Mouse (Mus musculus) ES-Bruce4 (cell line): ENCODE measurements around the gene Acat2. TPM values are rescaled to one million over a fixed set of nuclear protein-coding genes. Genes with fewer than 3 reads are reported as not detected.

ENCODE experiments used
- H3K27ac ChIP-seq: 2 replicates; pipeline ENCODE4 v1.5.1; 2012; ENCODE audit warnings: low read length, inconsistent platforms; ENCODE audit not compliant: insufficient read depth
- H3K27me3 ChIP-seq: 2 replicates; pipeline ENCODE4 v1.6.1; 2012; ENCODE audit warnings: mild to moderate bottlenecking, low read length, inconsistent platforms; ENCODE audit not compliant: control insufficient read depth, poor library complexity, insufficient read depth, severe bottlenecking
- H3K36me3 ChIP-seq: 2 replicates; pipeline ENCODE4 v1.6.1; 2012; ENCODE audit warnings: inconsistent platforms, mild to moderate bottlenecking, low read length, moderate library complexity; ENCODE audit not compliant: control insufficient read depth, poor library complexity, insufficient read depth, severe bottlenecking
- H3K4me1 ChIP-seq: one replicate; pipeline ENCODE4 v1.8.1; 2011; ENCODE audit warnings: low read length; ENCODE audit not compliant: control insufficient read depth, insufficient read depth
- H3K4me3 ChIP-seq: 2 replicates; pipeline ENCODE4 v1.5.1; 2011; ENCODE audit warnings: low read depth, mild to moderate bottlenecking, low read length
- H3K9ac ChIP-seq: 2 replicates; pipeline ENCODE4 v1.6.1; 2012; ENCODE audit warnings: low read depth, mild to moderate bottlenecking, inconsistent platforms; ENCODE audit not compliant: poor library complexity, severe bottlenecking
- H3K9me3 ChIP-seq: replicated peaks from 2 replicates; pipeline ENCODE4 v1.6.1; 2012; ENCODE audit warnings: mild to moderate bottlenecking, low read length, inconsistent platforms; ENCODE audit not compliant: control insufficient read depth, poor library complexity, insufficient read depth, severe bottlenecking
- CTCF ChIP-seq: IDR thresholded peaks from one replicate; pipeline ENCODE4 v1.8.1; 2011; ENCODE audit warnings: low read depth, low read length
- EP300 ChIP-seq: IDR thresholded peaks from 2 replicates; pipeline ENCODE4 v1.6.1; 2011; ENCODE audit warnings: low read depth, low read length; ENCODE audit not compliant: insufficient read depth
- POLR2A ChIP-seq: IDR thresholded peaks from one replicate; pipeline ENCODE4 v1.8.1; 2011; ENCODE audit warnings: low read length; ENCODE audit not compliant: insufficient read depth
- polyA plus RNA-seq: library from polyadenylated mRNA; stranded (reverse); fragments of >200 nt; gene quantifications from 2 replicates; pipeline ENCODE4 v1.2.4, GENCODE M21; 2011; ENCODE audit warnings: low read depth; ENCODE audit not compliant: missing spikeins, insufficient read depth, insufficient read length

The Acat2 gene
- polyA plus RNA-seq, 1 experiment = 104 TPM

DNA sequence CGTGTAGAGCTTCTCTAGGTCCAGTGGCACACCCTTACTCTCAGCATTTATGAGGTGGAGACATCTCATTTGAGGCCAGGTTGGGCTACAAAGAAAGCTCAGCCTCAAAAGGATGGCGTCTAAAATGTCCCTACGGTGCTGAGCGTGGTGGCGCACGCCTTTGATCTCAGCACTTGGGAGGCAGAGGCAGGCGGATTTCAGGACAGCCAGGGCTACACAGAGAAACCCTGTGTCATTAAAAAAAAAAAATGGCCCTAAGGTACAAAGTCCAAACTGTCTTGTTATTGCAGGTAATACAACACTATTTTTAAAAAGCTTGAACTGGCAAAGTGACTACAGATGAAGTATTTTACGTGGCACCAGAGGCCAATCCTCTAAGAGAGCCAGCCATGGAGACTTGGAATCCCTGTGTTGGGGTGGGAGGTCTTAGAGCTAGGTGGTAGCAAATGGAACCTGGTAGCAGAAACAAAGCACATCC, 34.8 kb downstream of the Acat2 start:
- H3K4me3 ChIP-seq = no peak overlapping the region
- H3K36me3 ChIP-seq = peaks cover 41% of the 10 kb centered on the region
- no peak overlapping the region for H3K9ac ChIP-seq
- H3K4me1 ChIP-seq = peaks cover 3% of the 10 kb centered on the region
- H3K9me3 ChIP-seq = no peaks in the 10 kb centered on the region
- no peak overlapping the region for H3K27ac ChIP-seq
- no peak for TF ChIP-seq EP300
- TF ChIP-seq CTCF = no peak
- no peak for TF ChIP-seq POLR2A
- no peaks in the 10 kb centered on the region for H3K27me3 ChIP-seq

- Histone ChIP-seq H3K9ac (no peak overlapping the region), H3K4me1 (peaks cover 3% of the 10 kb centered on the region), H3K9me3 (no peaks in the 10 kb centered on the region), H3K4me3 (no peak overlapping the region), H3K36me3 (peaks cover 49% of the 10 kb centered on the region), H3K27me3 (no peaks in the 10 kb centered on the region), H3K27ac (0 out of 2 replicates have a peak overlapping the region, but pooled peaks have one; percentile 33)
- TF ChIP-seq EP300 (no peak), POLR2A (no peak), CTCF (no peak)
Measured at GRCm38 (mm10) chr17:12925001-12925400, 35.5 kb downstream of the Acat2 start.

GRCm38 (mm10) chr17:12921073-12921472, 39.5 kb downstream of the Acat2 start:
- Histone ChIP-seq H3K36me3 (peaks cover 69% of the 10 kb centered on the region), H3K9me3 (no peaks in the 10 kb centered on the region), H3K9ac (no peak overlapping the region), H3K27ac (no peak overlapping the region), H3K4me3 (no peak overlapping the region), H3K27me3 (no peaks in the 10 kb centered on the region), H3K4me1 (peaks cover 4% of the 10 kb centered on the region)
- TF ChIP-seq CTCF (no peak), EP300 (no peak), POLR2A (no peak)

GRCm38 (mm10) chr17:12916588-12917380, 43.8 kb downstream of the Acat2 start:
- Histone ChIP-seq H3K27ac (peak overlapping the region; percentile 62), H3K4me1 (peaks cover 2% of the 10 kb centered on the region), H3K4me3 (peak overlapping the region; percentile 93), H3K9ac (peak overlapping the region; percentile 94), H3K36me3 (peaks cover 59% of the 10 kb centered on the region), H3K9me3 (no peaks in the 10 kb centered on the region), H3K27me3 (no peaks in the 10 kb centered on the region)
- TF ChIP-seq CTCF (no peak), POLR2A (no peak), EP300 (no peak)

- Histone ChIP-seq H3K9ac (peak within 1 kb of the TSS; percentile 94), H3K4me3 (peak within 1 kb of the TSS; percentile 98), H3K4me1 (peaks cover 2% of the 10 kb centered on the region), H3K27ac (peak within 1 kb of the TSS; percentile 62), H3K9me3 (no peaks in the 10 kb centered on the region), H3K27me3 (no peaks in the 10 kb centered on the region), H3K36me3 (peaks cover 52% of the 10 kb centered on the region)
- TF ChIP-seq EP300 (0 out of 2 replicates have a peak, but pooled peaks have one; percentile 11), CTCF (no peak), POLR2A (peak; percentile 95)
Measured at GRCm38 (mm10) chr17:12915881-12916583, 44.5 kb downstream of the Acat2 start, which contains the start of gene Mrpl18. TSS of gene Mrpl18 (minus strand) at chr17:12916345.

GRCm38 (mm10) chr17:12915488-12915880, 45.1 kb downstream of the Acat2 start, which contains the start of gene Tcp1:
TSS of gene Tcp1 (plus strand) at chr17:12915701.
- H3K4me1 ChIP-seq = peaks cover 2% of the 10 kb centered on the region
- H3K27me3 ChIP-seq = no peaks in the 10 kb centered on the region
- H3K27ac ChIP-seq = peak within 1 kb of the TSS; percentile 62
- H3K9ac ChIP-seq = peak within 1 kb of the TSS; percentile 94
- no peaks in the 10 kb centered on the region for H3K9me3 ChIP-seq
- TF ChIP-seq POLR2A (no peak), EP300 (no peak), CTCF (no peak)
- H3K36me3 ChIP-seq = peaks cover 47% of the 10 kb centered on the region
- peak within 1 kb of the TSS; percentile 98 for H3K4me3 ChIP-seq
